Mouse (Mus musculus) erythroblast, embryonic 14.5 days (primary cell): ENCODE results near the gene Tkt. TPM values are rescaled to one million over a fixed set of nuclear protein-coding genes. Genes with fewer than 3 reads are reported as not detected.

Source experiments
- H3K27me3 ChIP-seq: 2 replicates; pipeline ENCODE4 v1.6.1; 2012; ENCODE audit warnings: inconsistent platforms; ENCODE audit not compliant: control insufficient read depth
- H3K36me3 ChIP-seq: 2 replicates; pipeline ENCODE4 v1.6.1; 2012; ENCODE audit warnings: mild to moderate bottlenecking, inconsistent platforms; ENCODE audit not compliant: control insufficient read depth
- H3K4me1 ChIP-seq: 2 replicates; pipeline ENCODE4 v1.6.1; 2012; ENCODE audit warnings: inconsistent platforms; ENCODE audit not compliant: control insufficient read depth
- H3K4me3 ChIP-seq: replicated peaks from 2 replicates; pipeline ENCODE3; 2012; ENCODE audit warnings: moderate library complexity, mild to moderate bottlenecking, inconsistent platforms
- H3K9me3 ChIP-seq: 2 replicates; pipeline ENCODE4 v1.6.1; 2012; ENCODE audit warnings: low read length, inconsistent platforms, mixed read lengths; ENCODE audit not compliant: control insufficient read depth
- GATA1 ChIP-seq: IDR thresholded peaks from 2 replicates; pipeline ENCODE4 v1.6.1; 2012; ENCODE audit warnings: low read length, inconsistent platforms, mixed read lengths
- TAL1 ChIP-seq: IDR thresholded peaks from 3 replicates; pipeline ENCODE4 v1.6.1; 2012; ENCODE audit warnings: low read length, inconsistent platforms, mixed read lengths
- polyA plus RNA-seq: library from polyadenylated mRNA; stranded (reverse); fragments of >175 nt; gene quantifications from 2 replicates; pipeline ENCODE4 v1.2.3, GENCODE M21; 2012

The Tkt gene
- polyA plus RNA-seq, 1 experiment, result 67.9 TPM

GRCm38 (mm10) chr14:30619982-30620578 is 71.9 kb downstream of the Tkt start:
- Histone ChIP-seq H3K36me3 (peaks cover 2% of the 10 kb centered on the region; the same call in 1 of the 2 replicates), H3K4me3 (no peak overlapping the region)
- no peak for TF ChIP-seq GATA1
- TF ChIP-seq TAL1, result no peak

GRCm38 (mm10) chr14:30622130-30622529 is 74.0 kb downstream of the Tkt start:
- Histone ChIP-seq H3K27me3 (peaks cover 13% of the 10 kb centered on the region), H3K4me3 (no peak overlapping the region), H3K9me3 (no peaks in the 10 kb centered on the region), H3K36me3 (peaks cover 2% of the 10 kb centered on the region; the same call in 1 of the 2 replicates), H3K4me1 (peaks cover 35% of the 10 kb centered on the region)
- TF ChIP-seq TAL1 (no peak), GATA1 (no peak)

More at GRCm38 (mm10) chr14:30619982-30620578, 71.9 kb downstream of the Tkt start:
- no peaks in the 10 kb centered on the region for H3K9me3 ChIP-seq
- H3K4me1 ChIP-seq, result peaks cover 19% of the 10 kb centered on the region
- no peaks in the 10 kb centered on the region for H3K27me3 ChIP-seq

GRCm38 (mm10) chr14:30622556-30622955 is 74.4 kb downstream of the Tkt start:
- Histone ChIP-seq H3K9me3 (no peaks in the 10 kb centered on the region), H3K36me3 (peaks cover 2% of the 10 kb centered on the region; the same call in 1 of the 2 replicates), H3K4me1 (peaks cover 35% of the 10 kb centered on the region), H3K4me3 (no peak overlapping the region), H3K27me3 (peaks cover 13% of the 10 kb centered on the region)
- TF ChIP-seq GATA1, result no peak
- no peak for TF ChIP-seq TAL1

Other genes starting within 250 kb of the Tkt start
- 3.3 and 3.8 TPM in 2 replicates for gene Dcp1a, start 68.8 kb upstream of the Tkt start, polyA plus RNA-seq
- gene Cacna1d, start 56.9 kb upstream of the Tkt start, polyA plus RNA-seq, result 0.04 TPM in 1 of 2 replicates, not detected in the other
- gene Prkcd, start 77.9 kb downstream of the Tkt start, polyA plus RNA-seq, result 0.24 and 0.41 TPM in 2 replicates
- gene Rft1, start 106.0 kb downstream of the Tkt start, polyA plus RNA-seq, result 0.02 and 0.05 TPM in 2 replicates
- 0.13 and 0.18 TPM in 2 replicates for gene Sfmbt1, start 166.5 kb downstream of the Tkt start, polyA plus RNA-seq